Mouse (Mus musculus) kidney, postnatal 4 days (tissue): ENCODE data around the gene Agap2.

Source experiments
- DNase-seq, 2 experiments: peaks; one replicate each; pipeline ENCODE4 v3.0.0; 2021; ENCODE audit warnings: mixed read lengths in 2 of 2

Gene Agap2

GRCm38 (mm10) chr10:127137896-127138295 lies 62.8 kb downstream of the Agap2 start:
- DNase-seq: no peak

- peak in 1 of 2 experiments; percentile 13 for DNase-seq
Measured at GRCm38 (mm10) chr10:127138328-127139141, 63.5 kb downstream of the Agap2 start.

GRCm38 (mm10) chr10:127140971-127141370 lies 65.9 kb downstream of the Agap2 start:
- DNase-seq: no peak

- no peak for DNase-seq
Measured at GRCm38 (mm10) chr10:127141500-127141899, 66.4 kb downstream of the Agap2 start.
